Mouse (Mus musculus) brain, adult 2 months (tissue): ENCODE data around the gene Ntan1.

Experiments
- DNase-seq: peaks from one replicate; pipeline ENCODE4 v3.0.0; 2011; ENCODE audit warnings: low read depth, low spot score

Gene Ntan1

DNA sequence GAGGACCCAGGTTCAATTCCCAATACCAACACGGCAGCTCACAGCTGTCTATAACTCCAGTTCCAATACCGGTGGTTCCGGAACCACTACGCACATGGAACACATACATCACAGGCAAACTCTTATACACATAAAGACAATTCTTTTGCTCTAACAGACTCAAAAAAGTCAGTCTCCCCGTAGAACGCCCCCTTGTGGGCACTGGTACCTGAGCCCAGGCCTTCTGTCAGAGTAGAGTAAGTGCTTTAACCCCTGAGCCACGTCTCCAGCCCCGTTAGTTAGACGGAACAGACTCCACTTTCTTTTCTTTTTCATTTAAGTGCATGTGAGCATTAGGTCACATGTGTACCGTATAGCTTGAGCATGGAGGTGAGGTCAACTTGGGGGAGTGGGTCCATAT is 11.8 kb downstream of the Ntan1 start:
- no peak for DNase-seq

GRCm38 (mm10) chr16:13831606-13832005 is 13.0 kb downstream of the Ntan1 start:
- no peak for DNase-seq

- no peak for DNase-seq
These were observed 15.7 kb downstream of the Ntan1 start for GRCm38 (mm10) chr16:13834382-13834781.

DNA sequence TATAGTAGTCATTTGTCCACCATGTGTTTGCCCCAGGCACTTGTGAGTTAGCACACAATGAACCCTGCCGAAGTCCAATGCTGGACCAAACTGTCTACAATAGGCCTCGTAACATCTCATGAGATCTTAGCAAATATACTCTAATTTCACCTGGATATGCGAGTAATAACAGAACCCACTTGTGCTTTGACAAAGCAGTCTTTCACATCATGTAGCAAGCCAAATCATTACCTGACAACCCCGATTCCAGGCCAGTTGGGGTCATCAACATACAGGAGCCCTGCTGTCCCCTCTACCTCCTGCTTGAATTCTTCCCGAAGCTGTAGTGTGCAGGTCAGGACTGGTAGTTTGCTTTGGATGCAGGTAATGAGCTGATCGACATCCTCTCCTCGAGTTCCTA is 21.4 kb downstream of the Ntan1 start:
- no peak for DNase-seq

DNA sequence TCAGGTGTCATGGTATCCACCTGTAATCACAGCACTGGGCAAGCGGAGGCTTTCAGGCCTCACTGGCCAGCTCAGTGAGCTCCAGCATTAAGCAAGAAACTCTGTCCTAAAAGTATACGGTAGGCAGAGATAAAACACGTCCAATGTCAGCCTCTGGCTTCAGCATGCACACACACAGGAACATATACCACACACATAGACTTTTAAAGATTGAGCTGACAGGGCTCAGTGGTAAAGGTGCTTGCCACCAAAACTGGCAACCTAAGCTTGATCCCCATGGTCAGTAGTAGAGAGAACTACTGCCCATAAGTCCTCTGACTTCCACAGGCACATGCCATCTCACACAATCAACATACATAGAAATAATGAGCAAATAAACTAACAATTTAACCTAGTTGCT is 22.3 kb downstream of the Ntan1 start:
- no peak for DNase-seq

GRCm38 (mm10) chr16:13845031-13845430 is 26.4 kb downstream of the Ntan1 start:
- DNase-seq: no peak

DNA sequence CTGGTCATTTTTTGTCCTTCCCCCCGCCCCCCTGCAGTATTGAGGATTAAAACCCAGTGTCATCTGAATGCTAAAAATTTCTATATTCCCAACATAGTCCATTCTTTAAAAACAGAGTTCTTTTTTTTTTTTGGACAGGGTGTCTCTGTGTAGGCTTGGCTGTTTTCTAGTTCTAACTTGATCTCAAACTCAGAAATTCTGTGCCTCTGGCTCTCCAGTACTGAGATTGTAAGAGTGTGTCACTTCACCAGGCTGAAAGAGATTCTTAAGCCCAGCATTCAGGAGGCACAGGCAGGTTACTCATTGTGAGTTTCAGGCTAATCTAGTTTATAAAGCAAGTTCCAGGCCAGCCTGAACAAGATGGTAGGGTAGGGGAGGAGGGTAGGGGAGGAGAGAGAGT is 28.0 kb downstream of the Ntan1 start:
- no peak for DNase-seq

GRCm38 (mm10) chr16:13848310-13848709 is 29.7 kb downstream of the Ntan1 start:
- DNase-seq: no peak

GRCm38 (mm10) chr16:13851446-13851845 is 32.8 kb downstream of the Ntan1 start:
- DNase-seq: no peak

DNA sequence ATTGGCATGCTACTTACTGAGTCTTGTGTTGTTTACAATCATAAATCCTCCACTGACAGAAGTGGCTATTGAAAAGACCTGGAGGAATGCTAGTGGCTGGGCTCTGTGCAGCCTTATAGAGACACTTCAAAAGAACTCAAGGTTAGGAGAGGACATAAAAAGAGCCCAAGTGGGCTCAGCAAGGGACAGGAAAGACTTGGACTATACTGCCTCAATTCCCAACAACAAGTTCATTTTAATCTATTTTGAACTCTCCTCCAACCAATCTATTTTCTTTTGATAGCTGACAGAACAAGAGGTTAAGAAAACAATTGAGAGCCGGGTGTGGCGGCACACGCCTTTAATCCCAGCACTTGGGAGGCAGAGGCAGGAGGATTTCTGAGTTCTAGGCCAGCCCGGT is 35.2 kb downstream of the Ntan1 start:
- DNase-seq: no peak

- DNase-seq: no peak
These were observed 47.4 kb downstream of the Ntan1 start for GRCm38 (mm10) chr16:13866076-13866475.

DNA sequence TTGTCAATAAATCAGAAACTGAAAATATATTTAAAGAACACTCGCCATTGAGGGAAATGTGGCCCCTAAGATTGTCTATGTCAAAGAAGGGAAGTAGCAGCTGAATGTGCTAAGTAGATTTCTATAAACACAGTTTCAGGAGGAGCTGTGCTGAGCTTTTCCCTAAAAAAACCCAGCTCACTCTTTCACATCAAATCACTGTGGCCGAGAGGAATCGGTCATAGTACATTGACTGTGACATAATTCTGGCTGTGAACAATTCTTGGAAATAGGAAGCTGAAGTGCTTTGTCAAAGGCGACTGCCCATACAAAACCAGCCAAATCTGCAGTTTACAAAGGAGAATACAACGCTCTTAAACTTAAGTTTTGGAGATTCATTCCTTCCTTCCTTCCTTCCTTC is 48.0 kb downstream of the Ntan1 start:
- no peak for DNase-seq

DNA sequence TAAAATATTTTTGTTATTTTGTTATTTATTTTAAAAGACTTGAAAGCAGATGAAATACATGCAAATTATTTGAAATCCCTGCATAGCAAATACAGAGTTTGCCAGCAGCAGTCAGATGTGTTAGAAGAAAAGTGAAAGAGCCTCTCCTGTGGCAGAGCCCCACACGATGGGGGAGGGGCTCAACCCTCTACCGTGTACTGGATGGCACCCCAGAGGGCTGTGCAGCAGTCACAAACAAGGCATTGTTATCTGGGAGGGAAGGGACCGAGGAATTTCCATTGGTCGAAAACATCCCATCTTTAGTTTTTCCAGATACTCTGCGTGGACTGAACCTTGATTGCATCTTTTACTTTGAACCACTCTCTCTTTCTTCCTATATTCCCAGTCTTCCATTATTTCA is 48.8 kb downstream of the Ntan1 start:
- peak; percentile 87 for DNase-seq

GRCm38 (mm10) chr16:13867910-13868514 is 49.4 kb downstream of the Ntan1 start:
- DNase-seq: peak; percentile 37

- peak; percentile 82 for DNase-seq
These were observed 56.8 kb downstream of the Ntan1 start for GRCm38 (mm10) chr16:13875483-13875882.

DNA sequence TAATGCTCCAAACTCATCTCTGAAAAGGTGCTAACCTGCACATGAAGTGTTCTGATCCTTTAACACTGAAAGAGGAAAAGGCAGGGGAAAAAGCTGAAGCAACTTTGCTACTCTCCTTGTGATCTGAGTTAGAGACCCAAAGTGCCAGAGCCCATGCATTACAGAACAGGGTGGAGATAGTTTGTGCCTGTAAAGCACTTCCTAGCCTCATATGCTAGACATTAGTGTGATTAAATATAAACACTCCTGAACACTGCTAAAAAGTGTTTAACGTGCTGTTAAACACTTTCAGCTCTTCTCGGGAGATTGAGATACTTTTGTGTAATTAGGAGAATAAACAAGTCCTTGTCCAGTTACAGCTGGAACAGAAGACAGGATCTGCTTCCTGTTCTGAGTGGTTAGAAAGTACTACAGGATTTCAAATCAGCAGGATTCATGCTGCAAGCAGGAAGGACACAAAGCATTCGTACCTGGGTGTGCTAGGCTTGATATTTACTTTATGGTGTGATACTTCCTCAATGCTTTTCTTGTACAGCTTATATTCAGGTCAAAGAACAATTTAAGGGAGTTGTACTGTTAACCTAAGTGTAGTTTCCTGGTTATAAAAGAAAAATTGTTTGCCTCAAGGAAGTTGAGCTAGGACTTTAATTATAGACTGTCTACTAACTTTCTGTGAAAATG is 64.6 kb downstream of the Ntan1 start:
- DNase-seq: no peak
